Mouse (Mus musculus) NIH3T3 (cell line): ENCODE results near the gene Cobl.

Experiments
- DNase-seq: peaks from one replicate; pipeline ENCODE4 v3.0.0-alpha.2; 2012; ENCODE audit warnings: low read depth

The Cobl gene

DNA sequence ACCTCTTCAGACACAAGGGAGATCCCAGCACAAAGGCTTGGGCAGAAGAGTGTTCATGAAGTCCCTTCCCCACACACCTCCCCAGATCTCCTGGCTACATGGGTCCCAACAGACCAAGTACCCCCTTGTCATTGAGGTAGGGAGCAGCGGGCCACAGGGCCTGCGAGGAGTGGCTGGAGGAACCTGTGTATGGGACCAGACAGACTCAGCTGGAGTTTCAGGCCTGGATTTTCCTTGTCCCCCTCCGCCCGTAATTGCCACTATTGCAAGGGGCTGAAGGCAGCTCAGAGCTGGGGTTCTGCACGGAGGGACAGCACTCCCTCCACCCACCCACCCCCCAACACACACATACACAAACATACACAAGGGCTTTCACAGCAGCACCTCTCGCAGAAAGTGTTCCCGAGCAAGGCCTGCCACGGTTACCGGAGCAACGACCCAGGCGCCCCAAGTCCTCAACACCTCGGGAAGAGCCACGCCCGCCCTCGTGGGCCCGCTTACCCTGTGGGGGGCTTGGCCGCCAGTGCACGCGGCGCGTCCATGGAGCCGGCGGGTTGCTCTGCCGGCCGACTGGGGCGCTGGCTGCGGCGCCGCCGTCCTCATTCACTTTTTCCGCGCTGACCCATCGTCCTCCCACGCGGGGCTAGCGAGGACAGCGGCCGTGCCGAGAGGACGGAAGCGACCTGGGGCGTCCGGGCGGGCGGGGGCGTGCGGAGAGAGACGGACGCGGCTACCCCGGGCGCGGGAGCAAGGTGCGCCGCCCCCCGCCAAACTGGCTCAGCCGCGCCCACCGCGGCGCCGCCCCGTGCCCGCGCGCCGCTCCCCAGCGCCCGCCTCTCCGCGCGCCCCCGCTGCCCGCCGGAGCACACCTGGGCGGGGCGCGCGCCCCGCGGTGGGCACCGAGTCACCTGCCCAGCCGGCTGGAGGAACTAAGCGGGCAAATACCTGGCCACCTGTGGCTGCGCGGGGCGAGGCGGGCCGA, at the start of gene Cobl:
Gene Cobl (minus strand): TSS at position 780 of the 982 bp plus-strand sequence.
- no peak for DNase-seq

DNA sequence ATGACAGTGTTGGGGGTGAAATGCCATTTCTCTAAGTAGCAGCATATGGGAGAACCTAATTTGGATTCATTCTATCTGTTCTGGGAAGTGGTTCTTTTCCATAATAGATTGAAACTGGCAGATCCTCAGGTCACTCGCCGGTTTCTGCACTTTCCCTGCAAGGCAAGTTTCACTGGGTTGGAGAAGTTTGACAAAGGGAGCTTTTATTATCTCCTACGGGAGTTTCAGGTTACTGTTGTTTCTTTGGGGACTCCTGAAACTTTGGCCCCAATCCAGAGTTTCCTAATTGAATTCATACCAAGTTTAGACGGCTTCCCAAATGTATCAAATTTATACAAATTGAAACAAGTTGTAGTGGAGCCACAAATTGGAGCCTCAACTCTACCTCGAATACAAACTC, 49.0 kb upstream of the Cobl start:
- DNase-seq, result peak; percentile 2

DNA sequence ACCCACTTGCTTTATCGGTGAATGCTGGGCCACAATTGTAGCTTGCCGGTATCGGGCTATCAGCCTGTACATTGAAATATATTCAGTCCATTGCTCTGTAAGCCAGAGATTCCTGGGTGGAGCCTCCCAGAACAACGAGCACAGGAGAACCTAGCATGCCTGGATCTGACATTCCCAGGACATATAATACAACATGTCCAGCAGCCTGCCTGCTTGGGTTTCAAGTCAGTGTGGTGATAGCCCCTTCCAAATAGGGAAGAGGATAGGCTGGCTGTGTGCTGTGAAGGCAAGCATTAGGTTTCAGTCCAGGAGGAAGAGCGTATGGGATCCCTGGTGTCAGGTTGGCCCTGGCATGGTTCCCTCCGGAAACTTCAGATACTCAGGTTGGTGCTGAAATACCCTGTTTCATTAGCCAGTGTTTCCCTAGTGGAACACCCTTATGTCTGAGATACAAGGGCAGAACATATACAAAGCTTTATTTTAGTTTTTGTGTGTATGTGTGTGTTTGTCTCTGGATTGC, 41.7 kb upstream of the Cobl start:
- no peak for DNase-seq

DNA sequence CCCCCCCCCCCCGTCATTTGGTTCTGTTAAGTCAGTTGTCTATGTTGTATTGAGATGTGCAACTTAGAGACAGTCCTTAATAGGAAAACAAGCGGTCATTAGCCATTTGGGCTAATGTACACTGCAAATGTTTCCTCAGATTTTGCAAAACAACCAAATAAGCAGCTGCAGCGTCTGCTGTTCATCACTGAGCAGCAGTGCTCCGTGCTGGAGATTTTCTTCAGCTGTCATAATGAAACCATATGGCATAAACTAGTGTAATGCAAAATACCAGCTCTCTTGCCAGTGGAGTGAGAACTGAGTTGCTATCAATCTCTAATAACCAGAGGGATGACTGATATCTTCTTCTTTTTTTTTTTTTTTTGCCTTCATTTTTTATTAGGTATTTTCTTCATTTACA, 39.0 kb upstream of the Cobl start:
- DNase-seq, result no peak

DNA sequence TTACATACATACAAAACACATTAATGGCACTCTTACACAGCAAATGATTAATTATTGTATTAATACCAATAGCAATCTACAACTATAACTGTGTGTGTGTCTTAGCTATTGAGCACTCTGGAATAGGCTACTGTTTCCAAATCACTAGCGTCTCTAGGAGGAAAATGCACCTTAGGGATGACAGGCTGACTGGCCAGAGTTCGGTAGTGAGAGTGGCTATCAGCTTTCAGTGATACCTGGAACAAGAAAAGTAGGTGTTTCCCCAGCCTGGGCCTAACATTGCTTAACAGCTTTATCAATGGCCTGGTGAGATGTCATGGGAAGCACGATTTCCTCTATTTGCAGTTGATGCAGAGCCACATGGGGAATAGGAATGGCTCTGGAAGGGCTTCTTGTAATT, 37.0 kb upstream of the Cobl start:
- DNase-seq, result no peak

DNA sequence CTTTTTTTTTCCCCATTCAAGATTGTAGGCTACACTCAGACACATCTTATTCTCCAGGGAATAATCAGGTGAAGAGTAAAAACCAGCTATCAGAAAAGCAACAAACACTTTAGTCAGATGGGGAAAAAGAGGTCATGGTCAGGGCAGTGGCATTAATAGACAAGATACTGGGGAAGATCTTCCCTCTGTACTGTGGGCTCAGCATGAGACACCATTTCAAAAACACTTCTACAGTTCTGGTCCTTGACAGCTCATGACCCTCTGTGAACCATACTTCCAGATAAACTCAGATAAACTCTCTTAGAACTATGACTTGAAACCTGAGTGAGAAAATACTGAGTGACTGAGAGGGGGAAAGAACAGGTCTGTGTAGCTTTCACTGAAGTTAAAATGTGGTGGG, 29.0 kb upstream of the Cobl start:
- no peak for DNase-seq

DNA sequence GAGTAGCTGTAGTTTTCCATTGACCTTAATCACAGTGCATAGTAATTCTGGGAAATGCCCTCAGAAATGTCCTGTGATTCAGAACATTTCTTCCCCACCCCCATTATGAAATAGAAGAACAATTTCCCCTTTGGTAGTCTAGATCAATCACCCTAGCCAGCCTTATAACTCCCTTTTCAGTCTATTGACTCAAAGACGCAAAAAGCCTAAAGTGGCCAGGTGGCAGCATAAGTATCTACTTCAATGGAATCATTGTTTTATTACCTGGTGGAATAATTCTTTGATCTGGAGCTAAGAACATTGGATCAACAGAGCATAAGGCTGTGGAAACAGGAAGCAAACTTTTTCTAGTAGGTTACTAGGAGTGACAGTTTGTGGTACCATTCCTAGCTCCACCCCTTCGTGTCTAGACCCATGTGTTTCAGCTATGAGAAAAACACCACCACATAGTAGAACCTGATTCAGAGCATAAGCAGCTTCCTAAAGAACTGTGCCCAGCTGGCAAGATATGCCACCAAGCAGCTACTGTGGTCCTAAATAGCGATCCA, 15.2 kb upstream of the Cobl start:
- DNase-seq, result no peak

DNA sequence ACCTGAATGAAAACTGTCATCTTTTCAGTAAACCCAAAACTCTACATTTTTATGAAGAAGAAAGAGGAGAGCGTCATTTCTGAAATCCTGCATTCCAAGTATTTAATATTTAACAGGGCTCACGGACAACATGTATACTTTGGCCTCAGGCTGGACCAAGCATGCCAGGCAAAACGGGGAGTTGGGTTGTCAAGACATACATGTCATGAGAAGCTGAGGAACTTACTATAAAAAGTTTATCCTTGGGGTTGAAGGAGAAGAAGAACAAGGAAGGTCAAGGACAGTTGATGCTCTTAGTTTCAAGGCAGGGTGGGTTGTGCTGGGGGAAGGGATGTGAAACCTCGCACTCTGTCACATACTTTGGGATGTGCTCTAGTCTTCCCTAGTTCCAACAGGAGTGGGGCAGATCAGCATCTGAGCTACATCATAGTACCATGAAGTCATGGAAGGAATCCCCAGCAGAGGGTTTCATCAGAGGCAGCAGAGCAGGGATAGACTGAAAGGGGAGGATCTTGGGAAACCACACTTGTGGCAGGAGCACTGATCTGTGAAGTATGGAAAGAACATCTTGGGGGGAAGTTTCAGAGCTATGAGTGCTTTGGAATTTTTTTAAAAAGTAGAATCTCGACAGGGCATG, 9.7 kb upstream of the Cobl start:
- DNase-seq, result no peak

DNA sequence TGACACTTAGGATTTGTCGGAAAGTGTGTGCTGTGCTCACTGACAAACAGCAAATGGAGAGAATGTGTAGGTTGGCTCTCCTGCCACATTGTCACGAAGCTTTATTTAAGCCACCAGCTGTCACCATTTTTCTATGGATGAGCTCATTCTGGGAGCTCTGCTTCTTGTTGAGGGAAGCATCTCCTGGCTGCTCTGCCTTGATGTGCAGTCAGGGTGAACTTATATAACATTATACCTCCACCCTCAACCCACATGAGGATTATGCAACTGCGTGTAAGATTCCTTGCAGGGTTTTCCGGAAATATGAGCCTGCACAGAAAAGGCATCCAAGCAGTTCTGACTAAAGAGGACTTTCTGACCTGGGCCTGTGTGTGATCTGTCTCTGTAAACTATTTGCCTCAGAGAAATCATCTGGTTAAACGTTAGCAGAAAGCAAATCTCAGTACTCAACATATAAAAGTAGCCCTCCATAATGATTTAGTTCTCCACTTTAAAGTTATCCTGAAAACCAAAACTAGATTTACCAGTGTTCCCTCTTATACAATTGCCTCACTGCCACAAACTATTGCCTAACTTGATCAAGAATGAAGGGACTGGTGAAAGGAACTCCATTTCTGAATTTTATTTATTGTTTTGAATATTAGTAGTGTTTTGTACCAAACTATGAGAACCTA, 9.0 kb upstream of the Cobl start:
- peak; percentile 2 for DNase-seq

DNA sequence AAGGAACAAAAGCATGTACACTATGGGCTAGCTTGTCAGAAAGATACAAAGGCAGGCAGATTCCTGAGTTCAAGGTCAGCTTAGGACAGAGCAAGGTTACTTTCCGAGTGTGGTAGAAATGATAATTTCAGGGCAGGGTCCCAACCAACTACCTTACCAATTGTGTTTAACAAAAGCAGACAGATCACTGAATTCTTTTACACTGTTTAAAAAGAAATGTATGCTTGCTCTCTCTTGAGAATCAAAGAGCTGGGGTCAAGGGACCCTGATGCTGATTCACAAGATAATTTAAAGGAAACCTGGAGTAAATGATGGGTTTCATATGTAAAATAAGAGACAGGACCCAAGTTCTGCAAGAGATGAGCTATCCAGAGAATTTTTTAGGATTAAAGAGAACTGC, 4.9 kb upstream of the Cobl start:
- DNase-seq, result no peak

DNA sequence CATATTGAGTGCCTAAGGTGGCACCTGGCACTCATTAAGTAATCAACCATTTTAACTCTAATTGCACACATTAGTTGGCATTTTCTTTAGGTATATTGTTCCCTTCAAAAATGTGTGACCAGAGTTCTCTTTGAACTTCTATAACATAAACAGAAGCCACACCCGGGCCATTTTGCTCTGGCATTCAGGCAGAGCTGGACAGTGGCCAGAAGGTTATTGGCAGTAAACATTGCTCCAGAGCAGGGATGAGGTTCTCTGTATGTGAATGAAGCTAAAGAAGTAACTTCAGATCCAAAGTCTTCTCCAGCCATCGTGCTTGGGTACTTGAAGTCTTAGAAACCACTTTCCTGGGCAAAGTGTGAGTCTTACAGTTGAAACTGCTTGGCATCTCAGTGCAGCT, 3.9 kb upstream of the Cobl start:
- DNase-seq, result peak; percentile 2

DNA sequence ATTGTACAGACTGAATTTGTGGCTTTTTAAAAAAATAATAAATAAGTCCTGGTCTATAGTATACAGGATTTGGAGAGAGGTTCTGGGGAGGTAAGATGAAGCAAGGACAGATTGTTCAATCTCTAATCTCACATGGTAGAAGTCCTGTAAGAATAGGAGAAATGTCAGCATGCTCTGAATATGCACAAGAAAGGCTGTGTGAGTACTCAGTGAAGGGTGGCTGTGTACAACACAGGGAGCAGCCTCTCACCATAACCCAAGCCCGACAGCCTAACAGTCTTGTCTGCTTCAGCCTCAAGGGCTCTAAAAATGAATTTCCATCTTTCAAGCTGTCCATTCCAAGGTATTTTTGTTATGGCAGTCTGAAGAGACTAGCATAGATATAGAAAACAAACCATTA, 3.1 kb upstream of the Cobl start:
- DNase-seq, result no peak

DNA sequence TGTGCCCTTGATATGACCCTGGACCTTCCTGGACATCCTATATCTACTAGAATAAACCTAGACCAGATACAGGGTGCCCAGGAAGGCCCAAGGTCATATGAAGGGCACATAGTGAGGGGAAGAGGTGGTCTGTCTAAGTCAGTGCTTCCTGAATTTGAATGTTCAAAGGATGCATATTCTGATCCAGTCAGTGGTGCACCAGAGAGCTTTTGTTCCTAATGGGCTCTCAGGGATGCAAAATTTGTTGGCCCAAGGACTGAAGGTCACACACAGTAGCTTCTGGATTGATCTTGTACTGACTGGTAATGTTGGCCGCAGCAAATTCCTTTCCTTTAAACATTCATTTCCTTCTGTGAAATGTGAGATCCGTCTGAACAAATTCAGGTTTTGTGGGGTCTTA, 2.5 kb upstream of the Cobl start:
- DNase-seq, result no peak

DNA sequence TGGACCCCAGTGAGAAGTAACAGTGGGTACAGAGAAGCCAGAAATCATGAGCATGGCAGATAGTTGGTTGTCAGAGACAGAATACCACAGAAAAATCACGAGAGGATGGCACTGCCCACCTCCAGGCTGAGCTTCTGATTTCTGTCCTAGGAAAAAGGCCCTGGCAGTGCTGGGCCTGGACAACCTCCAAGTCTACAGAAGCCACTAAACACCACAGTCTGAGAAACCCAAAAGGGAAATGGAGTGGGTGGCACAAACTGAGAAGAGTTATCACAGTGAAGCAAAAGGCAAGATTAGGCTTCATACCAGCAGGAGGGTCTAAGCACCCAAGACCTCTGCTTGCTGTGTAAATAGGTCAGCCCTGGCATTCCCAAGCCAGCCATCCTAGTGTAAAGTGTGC, 1.8 kb upstream of the Cobl start:
- DNase-seq, result no peak

DNA sequence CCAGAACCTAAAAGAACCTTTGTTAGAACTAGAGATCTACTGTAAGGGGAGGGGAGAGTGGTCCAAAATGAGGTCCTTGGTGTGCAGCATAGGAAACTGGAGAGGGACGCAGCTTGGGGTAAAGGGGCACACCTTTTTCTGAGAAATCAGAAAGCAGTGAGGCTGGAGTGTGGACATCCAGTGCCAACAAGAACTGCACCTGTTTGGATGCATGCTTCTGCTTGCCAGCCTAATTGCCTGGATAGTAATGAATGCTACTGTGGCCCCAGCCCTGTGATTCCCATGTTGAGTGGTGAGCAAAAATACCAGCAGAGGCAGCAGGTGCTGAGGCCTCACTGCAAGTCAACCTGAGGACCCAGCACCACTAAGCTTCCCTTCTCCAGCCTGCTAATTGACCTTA, 469 bp upstream of the Cobl start:
- DNase-seq, result no peak

DNA sequence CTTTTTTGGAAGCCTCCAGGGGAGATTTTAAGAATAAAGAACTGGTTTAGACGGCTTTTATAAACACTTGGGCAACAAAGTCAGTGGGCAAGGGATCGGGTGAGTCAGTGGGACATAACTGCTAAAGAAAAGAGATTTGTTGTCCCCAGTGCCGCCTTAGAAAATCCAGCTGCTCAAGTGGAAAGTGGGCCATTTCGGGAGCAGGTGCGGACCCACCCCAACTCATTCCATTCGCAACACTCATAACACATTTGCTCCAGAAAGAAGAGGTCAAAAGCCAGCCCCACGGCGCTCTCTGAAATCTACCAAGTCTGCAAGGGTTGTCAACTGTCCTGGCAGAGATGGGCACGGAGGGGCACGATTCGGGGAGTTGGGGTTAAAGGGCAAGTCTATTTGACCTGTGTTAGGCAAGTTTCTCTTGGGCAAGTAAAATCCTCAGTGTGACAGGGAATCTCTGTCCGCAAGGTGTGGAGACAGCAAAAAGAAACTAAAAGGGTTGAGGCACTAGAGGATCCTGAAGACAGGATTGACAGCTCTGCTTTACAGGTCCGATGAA, 1.1 kb downstream of the Cobl start:
- no peak for DNase-seq

DNA sequence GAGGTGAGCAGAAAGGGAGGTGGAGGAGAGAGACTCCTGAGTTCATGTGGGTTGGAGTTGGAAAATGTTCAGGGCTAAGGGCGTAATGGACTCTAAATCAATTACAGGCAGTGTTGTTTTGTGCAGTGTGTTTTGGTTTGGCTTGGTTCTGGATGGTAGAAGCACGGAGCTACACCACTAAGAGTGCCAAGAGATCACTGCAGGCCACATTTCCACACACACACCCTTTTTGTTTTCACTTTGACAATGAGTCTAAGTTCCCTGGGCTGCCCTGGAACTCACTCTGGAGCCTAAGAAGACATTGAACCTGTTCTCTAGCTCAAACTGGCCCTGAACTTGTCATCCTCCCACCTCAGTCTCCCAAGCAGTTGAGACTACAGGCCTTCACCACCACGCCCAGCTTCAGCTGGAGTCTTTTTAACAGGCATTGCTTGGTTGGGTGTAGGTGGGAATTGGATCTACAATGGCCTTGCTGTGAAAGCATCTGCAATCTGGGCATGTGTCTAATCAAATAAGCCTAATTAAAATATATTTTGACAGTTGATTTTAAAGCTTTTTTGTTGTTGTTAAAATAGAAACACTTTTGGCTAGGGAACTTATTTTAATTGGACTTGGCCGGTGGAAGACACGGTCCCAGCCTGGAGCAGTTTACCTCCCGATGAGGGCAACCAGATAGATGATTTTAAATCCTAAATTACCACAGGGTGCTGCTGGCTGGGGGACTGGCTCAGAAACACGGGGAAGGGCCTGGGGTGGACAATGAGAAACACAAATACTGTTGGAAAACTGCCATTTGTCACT, 4.8 kb downstream of the Cobl start:
- DNase-seq, result no peak

DNA sequence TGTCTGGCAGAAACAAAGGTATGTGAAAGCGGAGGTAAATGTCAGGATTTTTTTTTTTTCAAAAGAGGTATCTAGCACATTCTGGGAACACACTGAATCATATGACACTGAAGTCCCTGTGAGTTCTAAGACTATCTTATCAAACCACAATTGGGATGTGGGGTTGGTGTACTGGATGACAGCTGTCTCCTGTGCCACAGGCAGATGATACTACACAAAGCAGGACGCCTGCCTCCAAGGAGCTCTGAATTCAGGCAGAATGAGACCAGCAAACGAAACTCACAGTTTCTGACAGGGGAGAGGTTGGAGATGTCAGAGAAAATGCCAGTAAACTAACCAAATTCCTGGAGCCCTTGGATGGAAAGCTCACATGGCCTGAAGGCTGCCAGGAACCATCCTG, 5.9 kb downstream of the Cobl start:
- DNase-seq, result no peak

DNA sequence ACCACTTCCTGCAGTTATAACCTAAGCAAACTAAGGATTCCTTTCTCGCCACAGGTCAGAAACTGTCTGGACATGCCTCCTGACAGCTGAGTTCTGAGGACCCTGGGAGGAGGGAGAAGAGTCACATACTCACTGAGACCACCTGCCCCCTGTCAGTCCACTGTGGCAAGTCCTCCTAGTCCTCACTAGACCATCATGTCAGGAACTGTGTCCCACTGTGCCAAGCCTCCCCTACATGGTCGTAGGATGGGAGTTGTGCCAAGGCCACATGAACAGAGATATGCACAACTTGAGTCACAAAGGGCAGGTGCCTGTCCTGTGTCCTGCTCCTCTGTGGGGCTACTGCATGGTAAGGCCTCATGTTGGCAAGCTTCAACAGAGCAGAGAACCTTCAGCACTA, 6.4 kb downstream of the Cobl start:
- no peak for DNase-seq

DNA sequence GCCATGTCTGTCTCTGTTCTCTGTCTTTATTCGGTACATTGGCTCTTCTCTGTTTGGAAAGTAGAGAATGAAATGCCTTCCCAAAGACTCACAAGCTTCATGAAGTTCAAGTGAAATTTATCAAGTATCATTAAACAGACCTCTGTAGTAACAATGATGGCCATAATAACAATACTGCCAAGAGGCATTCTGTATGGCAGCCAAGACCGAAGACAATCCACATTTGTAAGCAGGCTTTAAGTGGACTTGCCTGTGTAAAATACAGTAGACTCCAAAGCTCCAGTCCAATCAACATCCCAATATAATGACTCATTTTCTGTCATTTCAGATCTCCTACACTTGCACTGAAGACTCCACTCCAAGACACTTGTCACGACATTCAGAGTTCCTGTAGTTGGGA, 16.7 kb downstream of the Cobl start:
- DNase-seq, result no peak

DNA sequence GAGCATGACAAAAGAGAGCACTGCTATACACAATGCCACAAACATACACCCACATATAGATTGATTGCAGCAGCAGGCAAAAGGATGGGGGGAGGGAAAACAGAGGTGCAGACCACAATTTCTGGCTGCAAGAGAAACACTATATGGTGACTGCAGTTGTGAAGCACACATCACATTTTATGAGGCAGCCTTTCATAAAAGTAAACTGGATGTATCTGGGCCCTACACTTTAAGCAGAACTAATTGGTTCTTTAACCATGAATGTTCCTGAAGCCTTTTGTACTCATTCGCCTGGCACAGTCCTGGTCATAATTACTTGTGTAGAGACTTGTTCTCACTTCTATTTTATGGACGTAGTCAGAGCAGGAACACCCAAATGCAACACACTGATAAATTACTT, 19.5 kb downstream of the Cobl start:
- no peak for DNase-seq
